Mouse (Mus musculus) intestine, embryonic 16.5 days (tissue): ENCODE data around the gene Gm20388. TPM values are rescaled to one million over a fixed set of nuclear protein-coding genes. Genes with fewer than 3 reads are reported as not detected.

ENCODE experiments used
- ATAC-seq: fragments of 200-750 bp; cut with Nextera tagmentation; 2 replicates; pipeline ENCODE4 v1.8.0; 2017; ENCODE audit warnings: moderate TSS enrichment, moderate library complexity
- H3K27ac ChIP-seq: fragments of 300-500 bp; sonication (generic); 2 replicates; pipeline ENCODE4 v1.5.1; 2014; ENCODE audit warnings: mild to moderate bottlenecking, low read length
- H3K27me3 ChIP-seq: fragments of 300-500 bp; sonication (generic); replicated peaks from 2 replicates; pipeline ENCODE4 v1.6.1; 2014; ENCODE audit warnings: low read length, control low read depth, mixed read lengths; ENCODE audit not compliant: control insufficient read depth, insufficient read depth
- H3K36me3 ChIP-seq: fragments of 300-500 bp; sonication (generic); 2 replicates; pipeline ENCODE4 v1.6.1; 2014; ENCODE audit warnings: low read length, control low read depth; ENCODE audit not compliant: control insufficient read depth, insufficient read depth
- H3K4me1 ChIP-seq: fragments of 300-500 bp; sonication (generic); 2 replicates; pipeline ENCODE4 v1.6.1; 2014; ENCODE audit warnings: low read length, control low read depth, mixed read lengths; ENCODE audit not compliant: control insufficient read depth, insufficient read depth
- H3K4me2 ChIP-seq: fragments of 300-500 bp; sonication (generic); 2 replicates; pipeline ENCODE4 v1.6.1; 2014; ENCODE audit warnings: low read depth, low read length, control low read depth
- H3K4me3 ChIP-seq: fragments of 300-500 bp; sonication (generic); 2 replicates; pipeline ENCODE4 v1.5.1; 2014; ENCODE audit warnings: mild to moderate bottlenecking, low read length
- H3K9ac ChIP-seq: fragments of 300-500 bp; sonication (generic); 2 replicates; pipeline ENCODE4 v1.6.1; 2014; ENCODE audit warnings: low read depth, low read length
- H3K9me3 ChIP-seq: fragments of 300-500 bp; sonication (generic); 2 replicates; pipeline ENCODE4 v1.6.1; 2016; ENCODE audit warnings: low read length, control low read depth; ENCODE audit not compliant: control insufficient read depth
- WGBS: fragments of 180-500 bp; shearing (Covaris S2); extraction: QIAGEN DNeasy Blood & Tissue Kit; methylation state at CpG from one replicate; pipeline ENCODE4 v1.1.7; 2014; 5-methylcytosine and 5-hydroxymethylcytosine counted together
- polyA plus RNA-seq: library from polyadenylated mRNA; unstranded; fragments of >200 nt; fragmentation: Nextera tagmentation; extraction: Ambion mirVana; gene quantifications from 2 replicates; pipeline ENCODE4 v1.2.1, GENCODE M21; 2015

The Gm20388 gene
- polyA plus RNA-seq, 1 experiment from 2014 or later: 5.8 TPM

GRCm38 (mm10) chr8:120344583-120344982 lies 433.9 kb downstream of the Gm20388 start:
- H3K4me2 ChIP-seq: no peak overlapping the region
- H3K4me1 ChIP-seq: peaks cover 6% of the 10 kb centered on the region; the same call in 1 of the 2 replicates
- H3K27me3 ChIP-seq: no peaks in the 10 kb centered on the region
- no peak overlapping the region for H3K27ac ChIP-seq
- H3K4me3 ChIP-seq: no peak overlapping the region
- H3K36me3 ChIP-seq: no peaks in the 10 kb centered on the region
- WGBS: 52% methylated on average over 13 of the region's 13 CpGs
- no peaks in the 10 kb centered on the region for H3K9me3 ChIP-seq
- H3K9ac ChIP-seq: no peak overlapping the region
- no peak for ATAC-seq

- Histone ChIP-seq H3K4me3 (no peak overlapping the region), H3K27me3 (no peaks in the 10 kb centered on the region), H3K9me3 (no peaks in the 10 kb centered on the region), H3K4me1 (peaks cover 14% of the 10 kb centered on the region), H3K9ac (no peak overlapping the region; the same call in 1 of the 2 replicates), H3K27ac (no peak overlapping the region), H3K4me2 (no peak overlapping the region), H3K36me3 (no peaks in the 10 kb centered on the region)
- ATAC-seq: no peak
- 77% methylated on average over 21 of the region's 21 CpGs for WGBS
These were observed 437.2 kb downstream of the Gm20388 start for GRCm38 (mm10) chr8:120347734-120348341.

- WGBS: 59% methylated on average over 11 of the region's 11 CpGs
- Histone ChIP-seq H3K4me2 (no peak overlapping the region), H3K4me3 (no peak overlapping the region), H3K4me1 (peaks cover 14% of the 10 kb centered on the region), H3K9me3 (no peaks in the 10 kb centered on the region), H3K9ac (no peak overlapping the region), H3K27ac (no peak overlapping the region), H3K27me3 (no peaks in the 10 kb centered on the region), H3K36me3 (no peaks in the 10 kb centered on the region)
- ATAC-seq: no peak
These were observed 438.3 kb downstream of the Gm20388 start for GRCm38 (mm10) chr8:120348922-120349321.

GRCm38 (mm10) chr8:120351332-120352071 lies 440.9 kb downstream of the Gm20388 start:
- WGBS: 60% methylated on average over 7 of the region's 7 CpGs
- Histone ChIP-seq H3K4me1 (peaks cover 14% of the 10 kb centered on the region), H3K9me3 (no peaks in the 10 kb centered on the region), H3K4me3 (no peak overlapping the region), H3K27me3 (no peaks in the 10 kb centered on the region), H3K27ac (no peak overlapping the region), H3K4me2 (no peak overlapping the region), H3K9ac (0 out of 2 replicates have a peak overlapping the region, but pooled peaks have one; percentile 14), H3K36me3 (no peaks in the 10 kb centered on the region)
- no peak for ATAC-seq

- Histone ChIP-seq H3K4me2 (no peak overlapping the region), H3K27ac (no peak overlapping the region), H3K4me1 (peaks cover 14% of the 10 kb centered on the region), H3K4me3 (no peak overlapping the region), H3K9ac (no peak overlapping the region), H3K9me3 (no peaks in the 10 kb centered on the region), H3K36me3 (no peaks in the 10 kb centered on the region), H3K27me3 (no peaks in the 10 kb centered on the region)
- WGBS: 32% methylated on average over 10 of the region's 10 CpGs
- no peak for ATAC-seq
These were observed 441.5 kb downstream of the Gm20388 start for GRCm38 (mm10) chr8:120352096-120352495.

- Histone ChIP-seq H3K9ac (no peak overlapping the region), H3K27ac (no peak overlapping the region), H3K4me3 (no peak overlapping the region), H3K36me3 (no peaks in the 10 kb centered on the region), H3K27me3 (no peaks in the 10 kb centered on the region), H3K9me3 (no peaks in the 10 kb centered on the region), H3K4me2 (no peak overlapping the region), H3K4me1 (peaks cover 14% of the 10 kb centered on the region)
- peak; percentile 43 for ATAC-seq
- 52% methylated on average over 9 of the region's 9 CpGs for WGBS
These were observed 445.4 kb downstream of the Gm20388 start for GRCm38 (mm10) chr8:120356067-120356466.

- H3K4me1 ChIP-seq: peaks cover under 1% of the 10 kb centered on the region; the same call in 1 of the 2 replicates
- WGBS: 84% methylated on average over 6 of the region's 6 CpGs
- H3K27ac ChIP-seq: no peak overlapping the region
- ATAC-seq: no peak
- H3K9ac ChIP-seq: no peak overlapping the region
- no peaks in the 10 kb centered on the region for H3K36me3 ChIP-seq
- no peaks in the 10 kb centered on the region for H3K9me3 ChIP-seq
- H3K4me2 ChIP-seq: no peak overlapping the region
- no peak overlapping the region for H3K4me3 ChIP-seq
- no peaks in the 10 kb centered on the region for H3K27me3 ChIP-seq
These were observed 446.9 kb downstream of the Gm20388 start for GRCm38 (mm10) chr8:120357504-120357903.

GRCm38 (mm10) chr8:120361301-120361700 lies 450.7 kb downstream of the Gm20388 start:
- no peaks in the 10 kb centered on the region for H3K27me3 ChIP-seq
- H3K4me1 ChIP-seq: peaks cover 21% of the 10 kb centered on the region
- no peaks in the 10 kb centered on the region for H3K36me3 ChIP-seq
- H3K9ac ChIP-seq: no peak overlapping the region
- no peak for ATAC-seq
- no peaks in the 10 kb centered on the region for H3K9me3 ChIP-seq
- no peak overlapping the region for H3K27ac ChIP-seq
- no peak overlapping the region for H3K4me2 ChIP-seq
- WGBS: 84% methylated on average over 8 of the region's 8 CpGs
- H3K4me3 ChIP-seq: no peak overlapping the region

GRCm38 (mm10) chr8:120363552-120364071 lies 453.0 kb downstream of the Gm20388 start:
- Histone ChIP-seq H3K36me3 (no peaks in the 10 kb centered on the region), H3K4me1 (peaks cover 40% of the 10 kb centered on the region), H3K27ac (0 out of 2 replicates have a peak overlapping the region, but pooled peaks have one; percentile 23), H3K9me3 (no peaks in the 10 kb centered on the region), H3K4me2 (no peak overlapping the region), H3K27me3 (no peaks in the 10 kb centered on the region), H3K4me3 (no peak overlapping the region), H3K9ac (0 out of 2 replicates have a peak overlapping the region, but pooled peaks have one; percentile 2)
- 45% methylated on average over 10 of the region's 10 CpGs for WGBS
- ATAC-seq: peak; percentile 24; the same call in 1 of the 2 replicates
